Mouse (Mus musculus) small intestine, adult 2 months (tissue): ENCODE measurements around the gene Thy1.

ENCODE experiments used
- CTCF ChIP-seq: fragments of 200-500 bp; IDR thresholded peaks from 2 replicates; pipeline ENCODE4 v1.5.1; 2012; ENCODE audit warnings: low read depth, mild to moderate bottlenecking, control low read depth, inconsistent platforms, low read length, moderate library complexity, mixed read lengths; ENCODE audit not compliant: insufficient replicate concordance, insufficient read length; ENCODE audit errors: extremely low read depth
- POLR2A ChIP-seq: fragments of 200-500 bp; IDR thresholded peaks from 2 replicates; pipeline ENCODE4 v1.6.1; 2012; ENCODE audit warnings: low read depth, mild to moderate bottlenecking, control low read depth, inconsistent platforms, low read length, moderate library complexity

- no peak for TF ChIP-seq CTCF
- TF ChIP-seq POLR2A, result no peak; the same call in 1 of the 2 replicates
Observed at GRCm38 (mm10) chr9:44085741-44086665, 42.8 kb downstream of the Thy1 start.
